Mouse (Mus musculus) lung, adult 2 months (tissue): ENCODE data around the gene Pogk.

Experiments used
- CTCF ChIP-seq: fragments of 200-500 bp; IDR thresholded peaks from 2 replicates; pipeline ENCODE4 v1.5.1; 2011; ENCODE audit warnings: mild to moderate bottlenecking, low read length, control low read depth; ENCODE audit not compliant: insufficient read depth
- POLR2A ChIP-seq: fragments of 200-500 bp; IDR thresholded peaks from 2 replicates; pipeline ENCODE4 v1.6.1; 2011; ENCODE audit warnings: low read depth, mild to moderate bottlenecking, control low read depth, low read length, borderline replicate concordance; ENCODE audit errors: extremely low read depth

DNA sequence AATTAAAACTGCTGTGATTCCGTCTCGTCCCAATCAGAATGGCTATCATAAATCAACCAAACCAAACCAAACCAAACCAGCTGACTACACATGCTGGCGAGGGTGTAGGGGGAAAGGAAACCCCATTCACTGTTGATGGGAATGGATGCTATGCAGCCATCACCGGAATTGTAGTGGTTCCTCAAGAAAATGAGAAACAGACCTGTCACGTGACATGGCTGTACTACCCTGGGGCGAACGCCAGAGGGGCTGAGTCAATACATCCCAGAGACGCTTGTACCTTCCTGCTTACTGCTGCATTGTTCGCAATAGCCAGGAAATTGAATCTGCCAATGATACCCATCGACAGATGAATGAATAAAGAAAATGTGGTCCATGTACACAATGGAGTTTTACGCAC is 59.9 kb downstream of the Pogk start:
- TF ChIP-seq CTCF (no peak), POLR2A (no peak)
